Mouse (Mus musculus) G1E (cell line): ENCODE results near the gene Mlycd.

ENCODE experiments used
- CTCF ChIP-seq: IDR thresholded peaks from 2 replicates; pipeline ENCODE4 v1.5.1; 2012; ENCODE audit warnings: low read depth, low read length, inconsistent platforms, mixed read lengths
- GATA1 ChIP-seq: IDR thresholded peaks from 2 replicates; pipeline ENCODE4 v1.6.1; 2012; ENCODE audit warnings: borderline replicate concordance, low read length, inconsistent platforms, mixed read lengths
- GATA2 ChIP-seq: IDR thresholded peaks from 2 replicates; pipeline ENCODE4 v1.6.1; 2012; ENCODE audit warnings: low read depth, low read length, inconsistent platforms, borderline replicate concordance
- POLR2AphosphoS5 ChIP-seq: IDR thresholded peaks from 2 replicates; pipeline ENCODE4 v1.6.1; 2012; ENCODE audit warnings: low read depth, low read length, inconsistent platforms; ENCODE audit not compliant: insufficient replicate concordance

DNA sequence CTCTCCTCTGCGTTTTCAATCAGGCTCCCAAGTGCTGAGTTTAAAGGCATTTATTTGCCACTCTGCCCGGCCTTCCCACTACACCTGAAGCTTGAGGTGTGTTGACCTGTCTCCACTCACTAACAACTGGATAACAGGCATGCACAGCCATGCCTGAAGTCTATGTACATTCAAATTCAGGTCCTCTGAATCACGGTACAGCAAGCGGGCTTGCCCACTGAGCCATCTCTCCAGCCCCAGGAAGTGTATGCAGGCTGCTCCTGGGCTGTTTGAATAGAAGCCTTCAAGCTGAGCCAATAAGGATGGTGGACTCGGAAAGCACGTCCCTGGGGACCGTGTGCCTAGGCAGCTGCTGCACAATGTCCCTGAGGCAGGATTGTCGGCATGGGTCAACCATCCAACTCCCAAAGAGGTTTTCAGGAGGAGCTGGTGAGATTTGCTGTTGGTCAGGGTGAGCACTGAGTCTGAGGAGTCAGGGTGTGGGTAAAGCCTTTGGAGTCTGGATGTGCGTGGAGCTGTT, 27.0 kb downstream of the Mlycd start:
- TF ChIP-seq CTCF (no peak), GATA1 (no peak), GATA2 (no peak), POLR2AphosphoS5 (no peak)
